Mouse (Mus musculus) left cerebral cortex, adult 18-20 months (tissue): ENCODE results near the gene Pcx. TPM values are rescaled to one million over a fixed set of nuclear protein-coding genes. Genes with fewer than 3 reads are reported as not detected.

Experiments used
- DNase-seq, 2 experiments: peaks; one replicate each; pipeline ENCODE4 v3.0.0; 2021 to 2022; ENCODE audit warnings: low spot score in 2 of 2, mixed read lengths in 1 of 2
- total RNA-seq, 2 experiments: library from RNA; stranded (reverse); gene quantifications; 2 replicates each; pipeline ENCODE4 v1.2.3; 2021

The Pcx gene
- total RNA-seq, 2 experiments from 2014 or later: 68.0 to 79.3 TPM

DNA sequence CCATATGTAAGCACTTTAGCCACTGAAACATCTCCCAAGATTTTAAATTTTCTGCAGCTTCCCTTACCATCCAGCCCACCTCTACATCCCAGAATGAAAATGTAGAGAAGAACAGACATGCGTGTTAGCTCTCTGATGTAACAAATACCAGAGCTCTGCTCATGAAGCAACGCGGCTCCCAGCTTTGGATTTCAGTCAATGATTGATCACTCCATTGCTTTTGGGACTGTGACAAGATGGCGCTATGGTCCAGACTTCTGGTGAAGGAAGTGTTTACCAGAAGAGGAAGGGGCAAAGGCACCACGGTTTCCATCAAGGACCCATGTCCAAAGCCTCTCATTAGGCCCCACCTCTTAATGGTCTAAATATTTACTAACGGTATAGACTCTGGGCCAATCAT lies 35.6 kb downstream of the Pcx start:
- no peak for DNase-seq

DNA sequence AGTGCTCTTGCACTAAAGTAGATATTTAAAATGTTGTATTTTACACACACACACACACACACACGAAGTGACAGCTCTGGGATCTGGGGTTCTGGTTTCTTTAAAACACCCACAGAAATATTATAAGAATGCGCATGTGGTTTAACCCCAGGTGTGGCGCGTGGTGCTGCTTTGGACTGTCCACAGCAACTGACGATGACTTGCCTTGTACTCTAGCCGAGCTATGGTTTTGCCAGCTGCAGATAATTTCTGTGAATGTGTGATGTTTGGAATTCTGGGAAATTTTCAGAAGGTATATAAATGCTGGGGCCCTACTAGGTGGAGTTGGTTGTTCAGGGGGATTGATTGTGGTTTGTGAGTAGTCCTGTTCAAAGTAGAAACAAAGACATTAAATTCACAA lies 37.5 kb downstream of the Pcx start:
- DNase-seq: no peak

GRCm38 (mm10) chr19:4548305-4548883 lies 38.1 kb downstream of the Pcx start:
- DNase-seq: no peak

DNA sequence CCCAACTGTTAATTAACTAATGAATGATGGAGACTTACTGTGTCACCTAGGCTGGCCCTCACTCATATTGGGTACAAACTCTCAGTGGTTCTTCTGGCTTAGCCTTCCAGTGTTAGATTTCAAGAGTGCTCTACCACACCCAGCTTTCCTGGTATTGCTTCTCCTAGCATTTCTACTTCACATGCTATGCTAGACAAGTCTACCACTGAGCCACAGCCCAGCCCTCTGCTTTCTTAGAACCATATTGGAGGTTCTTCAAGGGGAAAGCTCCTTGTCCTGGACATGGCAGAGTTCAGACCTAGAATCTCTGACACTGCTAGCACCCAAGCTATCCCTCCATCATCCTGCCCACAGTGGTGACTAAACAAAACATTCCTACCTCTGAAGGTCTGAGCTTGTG lies 44.0 kb downstream of the Pcx start:
- no peak for DNase-seq

DNA sequence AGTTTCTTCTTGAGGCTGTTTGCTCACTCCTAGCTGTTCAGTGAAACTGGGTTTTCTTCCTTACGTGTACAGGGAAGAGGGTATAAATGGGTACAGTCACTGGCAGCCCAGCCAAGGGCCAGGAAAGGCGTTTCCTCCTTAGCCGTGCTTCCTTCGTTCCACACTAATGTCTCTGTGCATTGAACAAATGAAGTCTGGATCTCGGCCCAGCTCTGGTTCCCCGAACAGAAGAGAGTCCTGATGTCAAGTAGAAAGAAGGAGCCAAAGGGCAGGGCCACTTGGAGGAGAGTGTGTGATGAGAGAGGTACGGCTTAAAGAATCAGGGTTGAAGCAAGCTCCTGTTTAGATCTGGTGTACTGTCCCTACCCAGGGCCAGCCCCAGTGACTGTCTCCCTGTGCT lies 44.8 kb downstream of the Pcx start:
- no peak for DNase-seq

DNA sequence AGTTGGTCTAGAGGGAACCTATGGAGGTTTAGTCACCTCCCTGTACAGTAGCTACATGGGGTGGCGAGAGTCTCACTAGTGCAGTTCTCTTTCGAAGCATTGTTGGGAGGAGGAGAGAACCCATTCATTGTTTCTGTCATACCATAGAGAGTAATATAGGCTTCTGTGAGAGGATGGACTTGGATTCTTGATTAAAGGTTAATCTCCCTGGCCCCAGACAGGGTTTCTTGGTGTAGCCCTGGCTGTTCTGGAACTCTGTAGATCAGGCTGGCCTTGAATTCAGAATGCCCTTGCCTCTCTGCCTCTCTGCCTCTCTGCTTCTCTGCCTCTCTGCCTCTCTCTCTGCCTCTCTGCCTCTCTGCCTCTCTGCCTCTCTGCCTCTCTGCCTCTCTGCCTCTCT lies 46.5 kb downstream of the Pcx start:
- DNase-seq: no peak

- DNase-seq: peak in 1 of 2 experiments; percentile 24
Observed at GRCm38 (mm10) chr19:4557796-4558569, 47.7 kb downstream of the Pcx start.

GRCm38 (mm10) chr19:4558570-4558955 lies 48.3 kb downstream of the Pcx start:
- no peak for DNase-seq

- DNase-seq: no peak
Observed at GRCm38 (mm10) chr19:4559011-4559410, 48.7 kb downstream of the Pcx start.

GRCm38 (mm10) chr19:4559588-4559987 lies 49.3 kb downstream of the Pcx start:
- peak in 1 of 2 experiments; percentile 6 for DNase-seq

- DNase-seq: no peak
Observed at GRCm38 (mm10) chr19:4560205-4560604, 49.9 kb downstream of the Pcx start.

DNA sequence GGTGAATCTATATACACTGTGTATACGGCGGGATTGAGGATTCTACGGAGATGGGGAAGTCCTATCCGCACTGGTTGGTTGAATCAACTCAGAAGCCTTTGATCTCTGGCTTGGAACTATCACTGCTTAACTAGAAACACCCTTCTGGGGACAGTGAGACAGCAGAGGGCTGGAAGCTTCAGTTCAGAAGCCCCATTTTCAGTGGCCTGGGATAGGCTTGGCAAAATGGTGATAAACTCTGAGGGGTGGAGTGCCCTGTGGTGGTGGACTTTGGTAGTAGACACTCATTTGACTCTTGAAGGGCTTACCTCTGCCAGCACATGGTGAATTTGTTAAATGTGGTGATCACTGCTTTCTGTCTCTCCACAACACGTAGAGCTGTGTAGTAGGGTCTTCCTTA lies 55.4 kb downstream of the Pcx start:
- no peak for DNase-seq

- DNase-seq: no peak
Observed at GRCm38 (mm10) chr19:4566880-4567279, 56.6 kb downstream of the Pcx start.

DNA sequence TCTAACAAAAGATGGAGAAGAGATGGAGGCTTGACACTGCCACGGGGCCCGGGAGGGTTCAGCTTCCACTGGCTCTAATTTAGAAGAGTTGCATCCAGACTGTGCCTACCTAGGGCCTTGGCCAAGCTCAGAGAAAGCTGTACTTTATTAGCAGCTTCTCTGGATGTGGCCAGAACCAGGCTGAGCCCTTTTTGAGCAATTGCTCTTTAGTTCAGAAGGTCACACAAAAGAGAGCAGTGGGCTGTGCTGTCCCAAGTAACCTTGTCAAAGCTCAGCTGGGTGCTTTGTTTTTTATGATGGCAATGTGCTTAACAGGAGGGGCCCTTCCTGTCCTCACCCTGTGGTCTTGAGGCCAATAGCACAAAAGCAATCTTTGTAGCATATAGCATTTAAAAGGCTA lies 57.4 kb downstream of the Pcx start:
- DNase-seq: no peak

GRCm38 (mm10) chr19:4568832-4569231 lies 58.6 kb downstream of the Pcx start:
- no peak for DNase-seq

- no peak for DNase-seq
Observed at GRCm38 (mm10) chr19:4569356-4570236, 59.3 kb downstream of the Pcx start.

- no peak for DNase-seq
Observed at GRCm38 (mm10) chr19:4570237-4570613, 60.0 kb downstream of the Pcx start.

DNA sequence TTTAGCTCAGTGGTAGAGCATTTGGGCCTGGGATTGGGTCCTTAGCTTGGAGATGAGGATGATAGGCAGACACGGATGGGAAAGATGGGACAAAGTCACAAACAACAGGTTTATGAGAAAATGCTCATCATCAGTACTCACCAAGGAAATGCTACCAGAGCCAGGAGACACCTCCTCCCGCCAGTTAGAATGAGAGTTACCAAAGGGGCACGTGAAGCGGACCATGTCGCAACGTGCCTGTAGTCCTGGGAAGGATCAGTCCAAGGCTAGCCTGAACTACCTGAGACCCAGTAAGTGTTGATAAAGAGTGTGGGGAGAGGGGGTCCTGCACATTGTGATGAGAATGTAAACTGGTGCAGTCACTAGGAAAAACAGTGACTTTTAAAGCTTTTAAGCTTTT lies 60.5 kb downstream of the Pcx start:
- DNase-seq: no peak

GRCm38 (mm10) chr19:4571658-4572057 lies 61.4 kb downstream of the Pcx start:
- DNase-seq: no peak

- no peak for DNase-seq
Observed at GRCm38 (mm10) chr19:4572061-4572460, 61.8 kb downstream of the Pcx start.

GRCm38 (mm10) chr19:4572467-4572866 lies 62.2 kb downstream of the Pcx start:
- DNase-seq: no peak

- DNase-seq: no peak
Observed at GRCm38 (mm10) chr19:4573241-4573640, 63.0 kb downstream of the Pcx start.
